ENCODE assay signal across 9 mouse cellular contexts in genomic region chr6:136468401-136468912, GRCm38 (mm10). TPM values are rescaled to one million over a fixed set of nuclear protein-coding genes. Genes with fewer than 3 reads are reported as not detected.
DNase-seq lines count a peak whose midpoint lies in the region; ATAC-seq and TF ChIP-seq lines count a peak whose summit lies in the region.
"Had no signal": no experiment of that assay in that cellular context is flagged by ENCODE, and none has a peak within 500 bp of the region (broad histone marks: within the 10 kb centered on the region; RNA-seq: fewer than 3 reads in every experiment).

No protein-coding gene starts in this region.

- no peak overlapping the region for H3K4me3 ChIP-seq in heart, embryonic 13.5 days
- no peak overlapping the region for H3K4me3 ChIP-seq in kidney, postnatal 0 days (replicated peaks; ENCODE audit: low read depth, low read length)
- H3K4me3 ChIP-seq in liver, embryonic 11.5 days (ENCODE audit: low read depth, low read length): no peak overlapping the region

- peak overlapping the region; percentile 55 for H3K4me2 ChIP-seq in heart, embryonic 13.5 days
- H3K4me2 ChIP-seq in kidney, postnatal 0 days (ENCODE audit: low read length): no peak overlapping the region
- H3K4me2 ChIP-seq in liver, embryonic 11.5 days: peak overlapping the region; percentile 30

- TF ChIP-seq CTCF in kidney, postnatal 0 days (IDR thresholded peaks at IDR 0.05; ENCODE audit: low read depth): no peak

- DNase-seq in CD8-positive naive resting alpha-beta T cell, adult 2 months (ENCODE audit: low read depth in 2 of 2, low spot score in 2 of 2): peak; percentile 53 to 80
- DNase-seq in c-Kit-positive CD71-negative TER-119-negative erythroid progenitor cells, embryonic 14.5 days (ENCODE audit: low read depth): peak; percentile 97
- DNase-seq in fibroblast of lung, adult 2 months (ENCODE audit: low read depth): peak; percentile 96
- DNase-seq in kidney, postnatal 0 days (ENCODE audit: low spot score): peak; percentile 99
- peak; percentile 90 for DNase-seq in liver, embryonic 11.5 days (ENCODE audit: low spot score)
- peak; percentile 77 for DNase-seq in naive thymus-derived CD4-positive, alpha-beta T cell, adult 2 months (ENCODE audit: low read depth)
- DNase-seq in splenic B cell, adult 2 months (ENCODE audit: low read depth, low spot score): peak; percentile 92

- H3K4me1 ChIP-seq in heart, embryonic 13.5 days: peaks cover 80% of the 10 kb centered on the region
- peaks cover 11% of the 10 kb centered on the region for H3K4me1 ChIP-seq in kidney, postnatal 0 days (replicated peaks; ENCODE audit: insufficient read depth, low read length)
- peaks cover 62% of the 10 kb centered on the region for H3K4me1 ChIP-seq in liver, embryonic 11.5 days (replicated peaks; ENCODE audit: control insufficient read depth, insufficient read depth, low read length)

- H3K9me3 ChIP-seq in heart, embryonic 13.5 days: no peaks in the 10 kb centered on the region
- no peaks in the 10 kb centered on the region for H3K9me3 ChIP-seq in kidney, postnatal 0 days (replicated peaks; ENCODE audit: low read length)
- H3K9me3 ChIP-seq in liver, embryonic 11.5 days (ENCODE audit: control insufficient read depth, low read length): no peaks in the 10 kb centered on the region

- H3K9ac ChIP-seq in heart, embryonic 13.5 days: no peak overlapping the region
- H3K9ac ChIP-seq in kidney, postnatal 0 days (ENCODE audit: low read depth, low read length): no peak overlapping the region
- H3K9ac ChIP-seq in liver, embryonic 11.5 days (ENCODE audit: low read depth, low read length): peak overlapping the region; percentile 31

- peak overlapping the region; percentile 97 for H3K27ac ChIP-seq in heart, embryonic 13.5 days (replicated peaks)
- H3K27ac ChIP-seq in kidney, postnatal 0 days: peak overlapping the region; percentile 95
- H3K27ac ChIP-seq in liver, embryonic 11.5 days (ENCODE audit: low read depth, low read length): peak overlapping the region; percentile 98

- peak; percentile 73 for ATAC-seq in heart, embryonic 13.5 days (ENCODE audit: extremely low read depth, insufficient number of reproducible peaks, low FRiP score, low TSS enrichment)
- ATAC-seq in kidney, postnatal 0 days (replicated peaks; ENCODE audit: low FRiP score, low read depth): peak; percentile 89
- ATAC-seq in liver, embryonic 11.5 days (replicated peaks; ENCODE audit: low FRiP score): peak; percentile 83

- no peaks in the 10 kb centered on the region for H3K36me3 ChIP-seq in heart, embryonic 13.5 days
- H3K36me3 ChIP-seq in kidney, postnatal 0 days (ENCODE audit: insufficient read depth, low read length): no peaks in the 10 kb centered on the region
- H3K36me3 ChIP-seq in liver, embryonic 11.5 days (ENCODE audit: control insufficient read depth, insufficient read depth, low read length): no peaks in the 10 kb centered on the region
- H3K36me3 ChIP-seq in splenic B cell, adult 2 months (ENCODE audit: control insufficient read depth, insufficient read depth, low read length, poor library complexity, severe bottlenecking): no peaks in the 10 kb centered on the region

- H3K27me3 ChIP-seq in heart, embryonic 13.5 days (replicated peaks): no peaks in the 10 kb centered on the region
- H3K27me3 ChIP-seq in kidney, postnatal 0 days (ENCODE audit: insufficient read depth, low read length): no peaks in the 10 kb centered on the region
- no peaks in the 10 kb centered on the region for H3K27me3 ChIP-seq in liver, embryonic 11.5 days (replicated peaks; ENCODE audit: control insufficient read depth, insufficient read depth, low read length)
- H3K27me3 ChIP-seq in splenic B cell, adult 2 months (ENCODE audit: control insufficient read depth, insufficient read depth, low read length, poor library complexity, severe bottlenecking): no peaks in the 10 kb centered on the region

- 2% methylated on average over 12 of the region's 12 CpGs for WGBS in heart, embryonic 13.5 days
- 2% methylated on average over 12 of the region's 12 CpGs for WGBS in kidney, postnatal 0 days
- WGBS in liver, embryonic 11.5 days: 1% methylated on average over 12 of the region's 12 CpGs

RNA-seq across cellular contexts. Expression of gene Atf7ip, which starts 37.5 kb away (rescaled TPM):
- polyA plus RNA-seq in heart, embryonic 13.5 days (2015; fragmentation: Nextera tagmentation; extraction: Ambion mirVana): 31.6 and 33.7 TPM in 2 replicates
- polyA plus RNA-seq in kidney, postnatal 0 days (2015; fragmentation: Nextera tagmentation; extraction: Ambion mirVana): 17.9 and 20.2 TPM in 2 replicates
- 31.2 and 32.9 TPM in 2 replicates for polyA plus RNA-seq in liver, embryonic 11.5 days (2014; fragmentation: Nextera tagmentation; extraction: Ambion mirVana)

RNA-seq across cellular contexts. Expression of gene E330021D16Rik, which starts 53.1 kb away (rescaled TPM):
- polyA plus RNA-seq in heart, embryonic 13.5 days (2015; fragmentation: Nextera tagmentation; extraction: Ambion mirVana): not detected in 2 replicates
- polyA plus RNA-seq in kidney, postnatal 0 days (2015; fragmentation: Nextera tagmentation; extraction: Ambion mirVana): 4.2 and 4.7 TPM in 2 replicates
- polyA plus RNA-seq in liver, embryonic 11.5 days (2014; fragmentation: Nextera tagmentation; extraction: Ambion mirVana): not detected in 2 replicates
- polyA plus RNA-seq: large intestine, adult 2 months had no signal
